Mouse (Mus musculus) liver, postnatal 0 days (tissue): Measurements from ENCODE around the gene Tubd1.

Experiments
- CTCF ChIP-seq: sonication (generic); IDR thresholded peaks from 2 replicates; pipeline ENCODE4 v1.5.1; 2016; ENCODE audit warnings: antibody characterized with exemption, low read depth
- EP300 ChIP-seq: IDR thresholded peaks from 2 replicates; pipeline ENCODE4 v1.6.1; 2016; ENCODE audit warnings: antibody characterized with exemption, low read depth, mild to moderate bottlenecking

DNA sequence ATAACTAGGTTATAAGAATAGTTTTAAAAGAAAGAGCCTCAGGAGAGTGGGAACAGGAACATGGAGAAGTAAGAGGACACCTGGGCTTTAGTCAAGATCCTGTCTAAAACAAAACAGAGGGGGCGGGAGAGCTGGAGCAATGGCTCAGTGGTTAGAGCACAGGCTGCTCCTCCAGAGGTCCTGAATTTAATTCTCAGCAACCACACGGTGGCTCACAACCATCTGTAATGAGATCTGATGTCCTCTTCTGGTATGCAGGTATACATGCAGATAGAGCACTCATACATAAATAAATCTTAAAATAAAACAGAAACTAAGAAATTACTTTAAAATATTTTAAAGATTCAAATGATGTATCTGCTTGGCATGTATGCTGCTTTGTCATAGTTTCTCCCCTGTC lies 27.8 kb downstream of the Tubd1 start:
- TF ChIP-seq CTCF (no peak), EP300 (no peak)
